Mouse (Mus musculus) small intestine, adult 2 months (tissue): Measurements from ENCODE around the gene Gm13288.
"Not testable (repeated sequence)": the region's sequence is repeated elsewhere in the genome, so short reads cannot be mapped to it uniquely, and the experiment has no call there.

Experiments used
- CTCF ChIP-seq: fragments of 200-500 bp; IDR thresholded peaks from 2 replicates; pipeline ENCODE4 v1.5.1; 2012; ENCODE audit warnings: low read depth, mild to moderate bottlenecking, control low read depth, inconsistent platforms, low read length, moderate library complexity, mixed read lengths; ENCODE audit not compliant: insufficient replicate concordance, insufficient read length; ENCODE audit errors: extremely low read depth
- POLR2A ChIP-seq: fragments of 200-500 bp; IDR thresholded peaks from 2 replicates; pipeline ENCODE4 v1.6.1; 2012; ENCODE audit warnings: low read depth, mild to moderate bottlenecking, control low read depth, inconsistent platforms, low read length, moderate library complexity

GRCm38 (mm10) chr4:88793936-88794675 lies 11.2 kb upstream of the Gm13288 start, which contains the start of gene Gm13275:
- TF ChIP-seq CTCF, POLR2A: not testable (repeated sequence)
